Mouse (Mus musculus) midbrain, embryonic 14.5 days (tissue): ENCODE data around the gene Cluap1. TPM values are rescaled to one million over a fixed set of nuclear protein-coding genes. Genes with fewer than 3 reads are reported as not detected.
"Not testable (repeated sequence)": the region's sequence is repeated elsewhere in the genome, so short reads cannot be mapped to it uniquely, and the experiment has no call there.

Source experiments
- ATAC-seq: fragments of 200-750 bp; cut with Nextera tagmentation; 2 replicates; pipeline ENCODE4 v1.8.0; 2017; ENCODE audit warnings: moderate number of reproducible peaks, moderate library complexity; ENCODE audit not compliant: low FRiP score, low TSS enrichment
- DNase-seq: peaks from one replicate; pipeline ENCODE4 v3.0.0-alpha.2; 2015
- H3K27ac ChIP-seq: fragments of 300-500 bp; sonication (generic); replicated peaks from 2 replicates; pipeline ENCODE4 v1.5.1; 2014; ENCODE audit warnings: mild to moderate bottlenecking, low read depth, low read length, moderate library complexity
- H3K27me3 ChIP-seq: fragments of 300-500 bp; sonication (generic); 2 replicates; pipeline ENCODE4 v1.6.1; 2014; ENCODE audit warnings: low read length, control low read depth, mixed read lengths; ENCODE audit not compliant: control insufficient read depth, insufficient read depth
- H3K36me3 ChIP-seq: fragments of 300-500 bp; sonication (generic); 2 replicates; pipeline ENCODE4 v1.6.1; 2014; ENCODE audit warnings: low read length, control low read depth; ENCODE audit not compliant: control insufficient read depth, insufficient read depth
- H3K4me1 ChIP-seq: fragments of 300-500 bp; sonication (generic); 2 replicates; pipeline ENCODE4 v1.6.1; 2014; ENCODE audit warnings: mild to moderate bottlenecking, antibody characterized with exemption, low read length, control low read depth; ENCODE audit not compliant: control insufficient read depth, insufficient read depth
- H3K4me2 ChIP-seq: fragments of 300-500 bp; sonication (generic); 2 replicates; pipeline ENCODE4 v1.6.1; 2014; ENCODE audit warnings: mild to moderate bottlenecking, low read length, moderate library complexity
- H3K4me3 ChIP-seq: fragments of 300-500 bp; sonication (generic); replicated peaks from 2 replicates; pipeline ENCODE4 v1.5.1; 2014; ENCODE audit warnings: low read depth, low read length
- H3K9ac ChIP-seq: fragments of 300-500 bp; sonication (generic); replicated peaks from 2 replicates; pipeline ENCODE4 v1.6.1; 2014; ENCODE audit warnings: mild to moderate bottlenecking, low read length, moderate library complexity
- H3K9me3 ChIP-seq: fragments of 300-500 bp; sonication (generic); 2 replicates; pipeline ENCODE4 v1.6.1; 2016; ENCODE audit warnings: low read length, control low read depth, mixed read lengths; ENCODE audit not compliant: control insufficient read depth
- WGBS: fragments of 180-500 bp; shearing (Covaris S2); extraction: QIAGEN DNeasy Blood & Tissue Kit; methylation state at CpG from one replicate; pipeline ENCODE4 v1.1.7; 2014; 5-methylcytosine and 5-hydroxymethylcytosine counted together
- polyA plus RNA-seq: library from polyadenylated mRNA; unstranded; fragments of >200 nt; fragmentation: Nextera tagmentation; extraction: Ambion mirVana; gene quantifications from 2 replicates; pipeline ENCODE4 v1.2.1, GENCODE M21; 2014

Gene Cluap1
- polyA plus RNA-seq, 1 experiment from 2014 or later, result 33.9 TPM

GRCm38 (mm10) chr16:3964990-3965389 lies 56.4 kb downstream of the Cluap1 start:
- Histone ChIP-seq H3K4me3 (no peak overlapping the region), H3K27ac (no peak overlapping the region), H3K27me3 (no peaks in the 10 kb centered on the region), H3K36me3 (no peaks in the 10 kb centered on the region), H3K9ac (no peak overlapping the region), H3K4me1 (no peaks in the 10 kb centered on the region), H3K4me2 (no peak overlapping the region), H3K9me3 (no peaks in the 10 kb centered on the region)
- DNase-seq (no peak), ATAC-seq (no peak)
- 87% methylated on average over 10 of the region's 10 CpGs for WGBS

GRCm38 (mm10) chr16:3965534-3965933 lies 56.9 kb downstream of the Cluap1 start:
- H3K4me1 ChIP-seq, result no peaks in the 10 kb centered on the region
- ATAC-seq (no peak), DNase-seq (no peak)
- no peaks in the 10 kb centered on the region for H3K27me3 ChIP-seq
- 85% methylated on average over 3 of the region's 3 CpGs for WGBS
- H3K9me3 ChIP-seq, result no peaks in the 10 kb centered on the region
- no peaks in the 10 kb centered on the region for H3K36me3 ChIP-seq
- no peak overlapping the region for H3K4me3 ChIP-seq
- no peak overlapping the region for H3K4me2 ChIP-seq
- no peak overlapping the region for H3K27ac ChIP-seq
- no peak overlapping the region for H3K9ac ChIP-seq

- not testable (repeated sequence) for H3K27me3 ChIP-seq, H3K4me1 ChIP-seq, H3K27ac ChIP-seq, H3K4me2 ChIP-seq, DNase-seq, H3K9ac ChIP-seq, H3K9me3 ChIP-seq, ATAC-seq, H3K4me3 ChIP-seq
- WGBS, result 92% methylated on average over 19 of the region's 19 CpGs
- H3K36me3 ChIP-seq, result peaks cover 25% of the 10 kb centered on the region
Observed at GRCm38 (mm10) chr16:3974456-3974855, 65.9 kb downstream of the Cluap1 start.

GRCm38 (mm10) chr16:3975658-3976057 lies 67.1 kb downstream of the Cluap1 start:
- DNase-seq (no peak), ATAC-seq (no peak)
- Histone ChIP-seq H3K27ac (no peak overlapping the region), H3K36me3 (peaks cover 37% of the 10 kb centered on the region), H3K27me3 (no peaks in the 10 kb centered on the region), H3K9me3 (no peaks in the 10 kb centered on the region), H3K4me2 (no peak overlapping the region), H3K4me3 (no peak overlapping the region), H3K9ac (no peak overlapping the region), H3K4me1 (no peaks in the 10 kb centered on the region)
- 88% methylated on average over 7 of the region's 7 CpGs for WGBS

GRCm38 (mm10) chr16:3976251-3976671 lies 67.7 kb downstream of the Cluap1 start, which contains the start of gene Nlrc3:
Gene Nlrc3, minus strand, starts transcription at chr16:3976632.
- Histone ChIP-seq H3K27me3 (no peaks in the 10 kb centered on the region), H3K4me1 (no peaks in the 10 kb centered on the region), H3K9me3 (no peaks in the 10 kb centered on the region), H3K27ac (no peak within 1 kb of the TSS), H3K9ac (no peak within 1 kb of the TSS), H3K4me3 (no peak within 1 kb of the TSS), H3K4me2 (no peak within 1 kb of the TSS), H3K36me3 (peaks cover 43% of the 10 kb centered on the region)
- DNase-seq (no peak), ATAC-seq (no peak)
- WGBS, result 86% methylated on average over 4 of the region's 4 CpGs

- ATAC-seq (no peak), DNase-seq (no peak)
- WGBS, result 58% methylated on average over 3 of the region's 3 CpGs
- H3K9ac ChIP-seq, result no peak overlapping the region
- no peak overlapping the region for H3K4me3 ChIP-seq
- no peaks in the 10 kb centered on the region for H3K4me1 ChIP-seq
- H3K27me3 ChIP-seq, result no peaks in the 10 kb centered on the region
- peaks cover 48% of the 10 kb centered on the region for H3K36me3 ChIP-seq
- no peak overlapping the region for H3K4me2 ChIP-seq
- H3K27ac ChIP-seq, result no peak overlapping the region
- no peaks in the 10 kb centered on the region for H3K9me3 ChIP-seq
Observed at GRCm38 (mm10) chr16:3976712-3977111, 68.1 kb downstream of the Cluap1 start.

- ATAC-seq (no peak), DNase-seq (no peak)
- Histone ChIP-seq H3K9me3 (no peaks in the 10 kb centered on the region), H3K4me2 (no peak overlapping the region), H3K27ac (no peak overlapping the region), H3K4me1 (no peaks in the 10 kb centered on the region), H3K27me3 (no peaks in the 10 kb centered on the region), H3K4me3 (no peak overlapping the region), H3K9ac (no peak overlapping the region), H3K36me3 (peaks cover 99% of the 10 kb centered on the region)
- 94% methylated on average over 4 of the region's 4 CpGs for whole genome bisulfite sequencing
Observed at GRCm38 (mm10) chr16:3982173-3982572, 73.6 kb downstream of the Cluap1 start.

- no peak overlapping the region for H3K9ac ChIP-seq
- H3K4me2 ChIP-seq, result no peak overlapping the region
- H3K9me3 ChIP-seq, result no peaks in the 10 kb centered on the region
- no peak overlapping the region for H3K27ac ChIP-seq
- no peak overlapping the region for H3K4me3 ChIP-seq
- DNase-seq (no peak), ATAC-seq (no peak)
- peaks cover 99% of the 10 kb centered on the region for H3K36me3 ChIP-seq
- 41% methylated on average over 7 of the region's 7 CpGs for WGBS
- H3K4me1 ChIP-seq, result no peaks in the 10 kb centered on the region
- no peaks in the 10 kb centered on the region for H3K27me3 ChIP-seq
Observed at GRCm38 (mm10) chr16:3983146-3983700, 74.6 kb downstream of the Cluap1 start.

GRCm38 (mm10) chr16:3988410-3988809 lies 79.8 kb downstream of the Cluap1 start:
- no peaks in the 10 kb centered on the region for H3K4me1 ChIP-seq
- WGBS, result 91% methylated on average over 4 of the region's 4 CpGs
- no peaks in the 10 kb centered on the region for H3K9me3 ChIP-seq
- no peak for ATAC-seq
- no peak overlapping the region for H3K9ac ChIP-seq
- H3K4me2 ChIP-seq, result no peak overlapping the region
- peaks cover 96% of the 10 kb centered on the region for H3K36me3 ChIP-seq
- H3K27ac ChIP-seq, result no peak overlapping the region
- DNase-seq, result no peak
- no peaks in the 10 kb centered on the region for H3K27me3 ChIP-seq
- no peak overlapping the region for H3K4me3 ChIP-seq
